Mouse (Mus musculus) heart, embryonic 15.5 days (tissue): ENCODE measurements around the gene Dgkb. TPM values are rescaled to one million over a fixed set of nuclear protein-coding genes. Genes with fewer than 3 reads are reported as not detected.

ENCODE experiments used
- ATAC-seq: fragments of 200-750 bp; cut with Nextera tagmentation; replicated peaks from 2 replicates; pipeline ENCODE4 v1.8.0; 2017; ENCODE audit warnings: low read depth, moderate TSS enrichment; ENCODE audit not compliant: insufficient number of reproducible peaks, insufficient read depth, low FRiP score
- H3K27ac ChIP-seq: fragments of 300-500 bp; sonication (generic); 2 replicates; pipeline ENCODE4 v1.5.1; 2015; ENCODE audit warnings: mild to moderate bottlenecking, inconsistent platforms
- H3K27me3 ChIP-seq: fragments of 300-500 bp; sonication (generic); 2 replicates; pipeline ENCODE4 v1.6.1; 2015; ENCODE audit warnings: inconsistent platforms
- H3K36me3 ChIP-seq: fragments of 300-500 bp; sonication (generic); 2 replicates; pipeline ENCODE4 v1.6.1; 2015; ENCODE audit warnings: mild to moderate bottlenecking, inconsistent platforms
- H3K4me1 ChIP-seq: fragments of 300-500 bp; sonication (generic); replicated peaks from 2 replicates; pipeline ENCODE4 v1.6.1; 2015; ENCODE audit warnings: inconsistent platforms
- H3K4me2 ChIP-seq: fragments of 300-500 bp; sonication (generic); 2 replicates; pipeline ENCODE4 v1.6.1; 2015; ENCODE audit warnings: inconsistent platforms, mild to moderate bottlenecking, moderate library complexity
- H3K4me3 ChIP-seq: fragments of 300-500 bp; sonication (generic); 2 replicates; pipeline ENCODE4 v1.5.1; 2015; ENCODE audit warnings: mild to moderate bottlenecking, inconsistent platforms
- H3K9ac ChIP-seq: fragments of 300-500 bp; sonication (generic); 2 replicates; pipeline ENCODE4 v1.6.1; 2015; ENCODE audit warnings: mild to moderate bottlenecking, inconsistent platforms
- H3K9me3 ChIP-seq: fragments of 300-500 bp; sonication (generic); replicated peaks from 2 replicates; pipeline ENCODE4 v1.6.1; 2016; ENCODE audit warnings: inconsistent platforms
- WGBS: fragments of 180-500 bp; shearing (Covaris S2); methylation state at CpG from one replicate; pipeline ENCODE4 v1.1.7; 2015; ENCODE audit warnings: mixed read lengths; 5-methylcytosine and 5-hydroxymethylcytosine counted together
- polyA plus RNA-seq: library from polyadenylated mRNA; unstranded; fragments of >200 nt; fragmentation: Nextera tagmentation; extraction: Ambion mirVana; gene quantifications from 2 replicates; pipeline ENCODE4 v1.2.1, GENCODE M21; 2015

Gene Dgkb
- polyA plus RNA-seq, 1 experiment from 2014 or later, result 0.77 TPM

GRCm38 (mm10) chr12:38600165-38600845 lies 782.8 kb downstream of the Dgkb start:
- ATAC-seq, result no peak

GRCm38 (mm10) chr12:38608104-38608503 lies 790.6 kb downstream of the Dgkb start:
- Histone ChIP-seq H3K4me1 (no peaks in the 10 kb centered on the region), H3K4me2 (no peak overlapping the region), H3K27ac (no peak overlapping the region), H3K9me3 (no peaks in the 10 kb centered on the region), H3K36me3 (no peaks in the 10 kb centered on the region), H3K4me3 (no peak overlapping the region), H3K27me3 (no peaks in the 10 kb centered on the region), H3K9ac (no peak overlapping the region)
- ATAC-seq, result no peak
- WGBS, result 59% methylated on average over 1 of the region's 1 CpGs

More at GRCm38 (mm10) chr12:38600165-38600845, 782.8 kb downstream of the Dgkb start:
- Histone ChIP-seq H3K36me3 (no peaks in the 10 kb centered on the region), H3K27me3 (no peaks in the 10 kb centered on the region), H3K27ac (no peak overlapping the region), H3K4me1 (no peaks in the 10 kb centered on the region), H3K4me3 (no peak overlapping the region), H3K4me2 (no peak overlapping the region), H3K9ac (no peak overlapping the region), H3K9me3 (no peaks in the 10 kb centered on the region)
- WGBS, result 83% methylated on average over 3 of the region's 3 CpGs

GRCm38 (mm10) chr12:38668265-38668664 lies 850.7 kb downstream of the Dgkb start:
- WGBS, result 52% methylated on average over 3 of the region's 3 CpGs
- Histone ChIP-seq H3K4me1 (no peaks in the 10 kb centered on the region), H3K4me3 (no peak overlapping the region), H3K27ac (no peak overlapping the region), H3K9me3 (no peaks in the 10 kb centered on the region), H3K9ac (no peak overlapping the region), H3K4me2 (no peak overlapping the region), H3K27me3 (no peaks in the 10 kb centered on the region), H3K36me3 (no peaks in the 10 kb centered on the region)
- no peak for ATAC-seq
